Mouse (Mus musculus): ENCODE measurements around the gene N4bp1.
A peak's percentile ranks its signal among the peaks of the same experiment; 100 is the strongest.

Gene N4bp1

GRCm38 (mm10) chr8:86884489-86885463 lies at the start of gene N4bp1:
N4bp1 (minus strand) TSS chr8:86885258.
- peak; percentile 81 for DNase-seq (ENCODE audit: low read depth, low spot score)

DNA sequence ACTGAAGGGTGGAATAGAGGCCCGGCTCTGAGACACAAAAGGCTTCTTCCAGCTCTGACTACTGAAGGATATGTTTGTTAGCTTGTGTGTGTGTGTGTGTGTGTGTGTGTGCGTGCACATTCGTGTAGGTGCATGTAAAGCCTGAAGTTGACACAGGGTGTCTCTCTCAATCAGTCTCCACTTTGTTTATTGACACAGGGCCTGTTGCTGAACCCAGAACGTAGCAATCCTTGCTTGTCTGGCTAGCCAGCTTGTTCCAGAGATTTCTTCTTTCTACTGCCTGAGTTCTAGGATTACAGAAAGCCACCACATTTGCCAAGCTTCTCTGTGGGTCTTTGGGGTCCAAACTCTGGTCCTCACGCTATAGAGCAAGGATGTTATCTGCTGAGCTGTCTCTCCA lies 49.8 kb upstream of the N4bp1 start:
- DNase-seq (ENCODE audit: low read depth, low spot score): no peak

- DNase-seq (ENCODE audit: low read depth, low spot score): no peak
Observed at GRCm38 (mm10) chr8:86934393-86934792, 49.3 kb upstream of the N4bp1 start.

GRCm38 (mm10) chr8:86933898-86934297 lies 48.8 kb upstream of the N4bp1 start:
- DNase-seq (ENCODE audit: low read depth, low spot score): peak; percentile 55

GRCm38 (mm10) chr8:86926237-86926636 lies 41.2 kb upstream of the N4bp1 start:
- DNase-seq (ENCODE audit: low read depth, low spot score): no peak

DNA sequence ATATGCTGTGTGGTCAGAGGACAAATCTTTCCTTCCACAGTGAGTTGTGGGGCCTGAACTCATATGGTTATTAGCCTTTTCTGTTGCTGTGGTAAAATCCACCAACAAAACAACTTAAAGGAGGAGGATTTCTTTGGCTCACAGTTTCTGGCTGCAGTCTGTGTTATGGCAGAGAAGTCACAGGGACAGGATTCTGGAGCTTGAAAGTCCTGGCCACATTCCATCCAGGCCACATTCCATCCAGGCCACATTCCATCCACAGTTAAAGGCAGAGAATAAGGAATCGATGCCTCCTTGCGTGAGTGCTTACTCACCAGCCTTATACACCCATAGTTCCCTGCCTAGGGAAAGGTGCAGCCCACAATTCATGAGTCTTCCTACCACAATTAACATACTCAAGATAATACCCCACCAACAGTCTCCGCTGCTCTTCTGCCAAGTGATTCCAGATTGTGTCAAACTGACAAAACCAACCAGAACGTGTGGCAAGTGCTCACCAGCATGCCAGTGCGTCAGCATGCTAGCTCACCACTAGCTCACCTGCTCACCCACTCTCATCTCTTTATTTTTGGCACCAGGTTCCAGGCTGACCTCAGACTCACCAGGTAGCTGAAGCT lies 38.3 kb upstream of the N4bp1 start:
- no peak for DNase-seq (ENCODE audit: low read depth, low spot score)

DNA sequence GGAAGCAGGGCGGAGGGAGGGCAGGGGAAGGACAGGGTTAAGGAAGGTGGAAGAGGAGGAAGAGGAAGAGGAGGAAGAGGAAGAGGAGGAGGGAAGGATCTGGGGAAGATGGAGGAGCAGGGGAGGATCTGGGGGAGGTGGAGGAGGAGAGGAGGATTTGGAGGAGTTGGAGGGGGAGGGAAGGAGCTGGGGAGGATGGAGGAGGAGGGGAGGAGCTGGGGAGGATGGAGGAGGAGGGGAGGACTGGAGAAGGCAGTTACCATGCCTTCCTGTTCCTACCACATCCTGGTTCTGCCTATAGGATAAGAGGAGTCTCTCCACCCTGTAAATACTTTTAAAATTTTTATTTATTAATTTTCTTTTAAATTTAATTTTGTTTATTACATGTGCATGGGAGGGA lies 37.6 kb upstream of the N4bp1 start:
- DNase-seq (ENCODE audit: low read depth, low spot score): no peak

- no peak for DNase-seq (ENCODE audit: low read depth, low spot score)
Observed at GRCm38 (mm10) chr8:86922141-86922540, 37.1 kb upstream of the N4bp1 start.

DNA sequence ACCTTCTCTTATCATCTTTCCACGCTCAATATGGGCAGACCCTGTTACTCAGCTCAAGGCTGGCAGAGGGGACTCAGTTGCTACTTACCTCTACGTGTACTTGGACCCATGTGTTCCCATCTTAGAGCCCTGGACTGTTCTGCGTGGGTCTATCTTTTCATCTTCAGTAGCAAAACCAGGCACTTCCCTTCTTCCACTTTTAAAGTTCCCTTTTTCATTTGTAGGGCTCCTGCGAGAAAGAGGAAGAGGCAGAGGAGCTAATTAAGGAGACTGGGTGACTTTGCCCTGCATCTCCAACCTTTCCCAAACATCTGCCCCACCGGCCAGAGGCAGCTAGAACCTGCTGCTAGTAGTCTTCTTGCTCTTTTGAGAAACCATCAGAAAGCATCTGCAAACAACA lies 35.9 kb upstream of the N4bp1 start:
- DNase-seq (ENCODE audit: low read depth, low spot score): no peak

- DNase-seq (ENCODE audit: low read depth, low spot score): no peak
Observed at GRCm38 (mm10) chr8:86920455-86920854, 35.4 kb upstream of the N4bp1 start.

DNA sequence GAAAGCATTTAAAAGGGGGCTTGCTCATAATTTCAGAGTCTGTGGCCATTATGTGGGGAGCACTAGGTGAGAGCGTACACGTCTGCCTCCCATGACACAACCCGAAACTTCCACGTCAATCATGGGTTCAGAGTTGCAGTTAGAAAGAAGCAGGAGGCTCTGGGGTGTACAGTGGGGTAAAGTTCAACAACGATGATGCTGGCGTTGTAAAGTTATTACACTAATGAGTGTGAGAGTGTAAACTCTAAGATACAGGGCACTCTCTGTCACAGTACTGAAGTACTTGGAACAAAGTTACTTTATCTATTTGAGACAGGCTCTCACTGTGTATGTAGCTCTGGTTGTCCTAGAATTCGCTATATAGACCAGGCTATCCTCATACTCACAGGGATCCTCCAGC lies 35.0 kb upstream of the N4bp1 start:
- DNase-seq (ENCODE audit: low read depth, low spot score): no peak

DNA sequence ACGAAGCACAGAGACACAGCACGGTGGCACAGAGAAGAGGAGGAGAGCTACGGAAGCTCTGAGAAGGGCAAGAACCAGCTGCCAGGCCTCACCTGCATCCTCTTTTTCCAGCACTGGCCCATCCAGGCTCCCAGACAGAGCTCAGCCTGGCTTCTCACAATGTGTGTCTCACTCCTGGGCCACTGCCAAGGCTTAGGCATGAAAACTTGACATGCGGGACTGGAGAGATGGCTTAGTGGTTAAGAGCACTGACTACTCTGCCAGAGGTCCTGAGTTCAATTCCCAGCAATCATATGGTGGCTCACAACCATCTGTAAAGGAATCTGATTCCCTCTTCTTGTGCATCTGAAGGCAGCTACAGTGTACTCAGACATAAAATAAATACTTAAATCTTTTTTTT lies 34.2 kb upstream of the N4bp1 start:
- DNase-seq (ENCODE audit: low read depth, low spot score): no peak

DNA sequence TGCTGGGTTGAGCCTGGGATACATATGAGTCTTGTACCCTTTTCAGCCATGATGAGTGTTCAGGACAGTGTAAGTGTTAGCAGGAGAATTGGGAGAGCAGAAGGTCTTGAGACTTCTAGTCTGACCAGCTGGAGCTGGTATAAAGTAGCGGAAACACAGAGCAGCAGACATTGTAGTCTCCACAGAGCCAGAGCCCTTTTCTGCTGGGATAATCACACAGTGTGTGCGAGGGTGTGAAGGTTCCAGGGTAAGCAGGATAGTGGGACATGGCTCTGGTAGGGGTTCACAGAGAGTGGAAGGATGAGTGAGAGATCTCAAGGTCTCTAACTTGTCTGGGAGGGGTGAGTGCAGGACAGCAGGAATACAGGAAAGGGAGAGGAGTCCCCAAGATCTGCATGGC lies 33.0 kb upstream of the N4bp1 start:
- DNase-seq (ENCODE audit: low read depth, low spot score): no peak

- DNase-seq (ENCODE audit: low read depth, low spot score): no peak
Observed at GRCm38 (mm10) chr8:86917689-86918088, 32.6 kb upstream of the N4bp1 start.

GRCm38 (mm10) chr8:86916369-86916768 lies 31.3 kb upstream of the N4bp1 start:
- no peak for DNase-seq (ENCODE audit: low read depth, low spot score)

DNA sequence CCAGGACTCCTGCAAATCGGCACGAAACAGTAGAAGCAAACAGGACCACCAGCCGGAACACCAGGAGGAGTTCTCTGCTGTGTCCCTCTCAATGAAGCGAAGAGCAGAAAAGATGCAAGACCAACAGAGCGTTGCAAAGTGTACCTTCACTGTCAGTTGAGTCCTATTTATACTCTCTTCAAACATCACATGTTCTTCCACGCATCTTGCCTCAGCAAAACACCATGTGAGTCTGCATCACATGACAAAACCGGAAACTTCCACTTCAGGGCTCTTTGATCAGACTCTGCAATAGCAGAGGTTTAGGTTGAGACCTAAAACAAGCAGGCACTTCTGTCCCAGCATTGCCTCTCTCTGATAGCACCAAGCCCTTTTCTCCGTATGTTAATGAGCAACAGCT lies 26.1 kb upstream of the N4bp1 start:
- no peak for DNase-seq (ENCODE audit: low read depth, low spot score)

- DNase-seq (ENCODE audit: low read depth, low spot score): no peak
Observed at GRCm38 (mm10) chr8:86910250-86910649, 25.2 kb upstream of the N4bp1 start.

GRCm38 (mm10) chr8:86908536-86908935 lies 23.5 kb upstream of the N4bp1 start:
- peak; percentile 69 for DNase-seq (ENCODE audit: low read depth, low spot score)

DNA sequence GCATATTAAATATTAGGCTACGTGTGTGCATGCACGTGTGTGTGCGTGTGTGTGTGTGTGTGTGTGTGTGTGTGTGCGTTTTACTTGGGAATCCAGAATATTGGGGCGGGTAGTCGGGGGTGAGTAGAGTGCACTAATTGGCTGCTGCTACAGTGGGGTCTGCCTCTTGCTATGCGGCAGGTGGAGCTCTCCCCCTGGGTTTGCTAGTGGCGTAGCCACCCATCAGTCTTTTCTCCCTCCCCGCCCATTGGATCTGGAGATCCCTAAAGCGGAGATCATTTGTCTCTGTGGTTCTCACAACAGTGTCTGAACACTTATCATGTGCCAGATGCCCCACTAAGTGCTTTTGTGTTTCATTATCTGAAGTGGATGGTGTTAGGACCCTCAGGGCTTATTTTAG lies 19.9 kb upstream of the N4bp1 start:
- no peak for DNase-seq (ENCODE audit: low read depth, low spot score)

DNA sequence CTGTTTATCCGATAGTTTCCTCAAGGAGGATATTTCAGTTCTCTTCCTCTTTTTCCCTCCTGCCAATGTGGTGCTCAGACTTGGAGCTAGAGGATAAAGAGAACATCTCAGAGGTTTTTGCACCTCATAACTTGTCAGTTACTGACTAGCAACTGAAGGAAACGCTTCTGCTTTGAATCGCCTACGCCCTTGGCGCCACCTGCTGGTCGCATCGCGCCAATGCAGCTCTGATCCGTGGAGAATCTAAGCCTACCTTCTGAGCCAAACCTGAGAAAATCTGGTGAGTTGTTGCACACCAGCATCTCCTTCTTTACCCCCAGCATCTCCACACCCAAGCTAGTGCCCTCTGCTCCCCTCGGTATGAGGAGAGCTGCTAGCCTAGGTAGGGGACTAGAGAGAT lies 18.0 kb upstream of the N4bp1 start:
- DNase-seq (ENCODE audit: low read depth, low spot score): peak; percentile 63

DNA sequence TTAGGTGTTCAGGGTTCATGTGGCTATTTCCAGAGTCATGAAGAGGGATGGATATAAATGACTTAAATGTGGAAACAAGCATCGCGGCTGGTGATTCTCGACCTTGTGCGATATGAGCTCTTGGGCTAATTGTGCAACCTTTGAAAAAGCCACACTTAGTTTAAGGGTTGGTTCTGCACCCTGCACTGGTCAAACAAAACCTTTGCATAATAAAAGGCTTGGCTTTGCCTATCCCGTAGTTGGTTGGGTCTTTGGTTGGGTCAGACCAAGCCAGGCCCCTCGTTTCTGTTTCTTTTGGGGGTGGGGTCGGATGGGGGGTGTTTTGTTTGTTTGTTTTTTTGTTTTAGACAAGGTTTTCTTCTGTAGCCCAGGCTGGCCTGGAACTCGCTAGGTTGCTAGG lies 17.6 kb upstream of the N4bp1 start:
- DNase-seq (ENCODE audit: low read depth, low spot score): no peak

DNA sequence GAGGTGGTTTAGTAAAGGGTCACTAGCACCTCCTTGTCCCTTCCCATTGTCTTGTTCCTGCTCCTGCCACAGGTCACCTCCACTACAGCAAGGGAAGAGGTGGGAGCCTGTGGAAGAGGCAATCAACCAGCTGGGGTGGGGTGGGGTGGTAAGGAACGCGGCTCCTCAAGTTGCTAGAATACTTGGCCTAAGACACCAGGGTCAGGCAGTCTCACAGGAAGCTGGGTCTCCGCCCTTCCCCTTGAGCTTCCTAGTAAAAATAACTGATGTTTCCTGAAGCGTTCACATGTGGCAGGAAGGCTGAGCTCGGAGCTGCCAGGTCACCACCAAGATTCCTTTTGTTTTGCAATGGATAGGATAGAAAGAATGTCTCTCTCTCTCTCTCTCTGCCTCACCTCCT lies 16.9 kb upstream of the N4bp1 start:
- no peak for DNase-seq (ENCODE audit: low read depth, low spot score)

Data from embryo, embryonic 11.5 days (tissue).